Mouse (Mus musculus) adrenal gland, adult 8-10 months (tissue): ENCODE data around the gene Phgr1. TPM values are rescaled to one million over a fixed set of nuclear protein-coding genes. Genes with fewer than 3 reads are reported as not detected.

ENCODE experiments used
- DNase-seq: peaks from one replicate; pipeline ENCODE4 v3.0.0; 2022
- total RNA-seq, 4 experiments: library from RNA; stranded (reverse); gene quantifications; 2 replicates each; pipeline ENCODE4 v1.2.4; 2022

The Phgr1 gene
- total RNA-seq, 4 experiments from 2014 or later = not detected

DNA sequence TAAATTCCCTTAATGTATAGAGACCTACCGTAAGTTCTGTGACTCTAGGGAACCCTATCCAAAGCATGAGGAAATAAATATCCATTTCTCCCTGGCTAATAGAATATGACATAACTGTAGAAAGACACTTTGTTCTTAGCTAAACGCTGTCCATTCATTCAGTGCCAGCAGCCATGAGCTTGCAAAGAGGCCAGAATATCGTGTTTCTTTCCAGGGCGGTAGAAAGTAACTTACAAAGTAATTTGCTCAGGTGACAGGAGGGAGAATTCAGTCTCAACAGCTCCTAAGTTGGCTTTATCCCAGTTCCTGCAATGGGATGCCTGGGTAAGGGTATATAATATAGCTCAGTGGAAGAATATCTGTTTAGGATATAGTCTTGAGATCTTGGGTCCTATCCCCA is 51.8 kb downstream of the Phgr1 start:
- DNase-seq = no peak

Other genes with a start within 250 kb of the Phgr1 start
- gene Bmf, start 223.1 kb upstream of the Phgr1 start, total RNA-seq = 10 to 100 TPM; 13.2 to 29.5 (median 19.2) TPM
- 1 to 10 TPM; 3.7 to 8.2 (median 4.8) TPM for gene Bub1b, start 174.6 kb upstream of the Phgr1 start, total RNA-seq
- gene Pak6, start 109.5 kb upstream of the Phgr1 start, total RNA-seq = 10 to 100 TPM; 27.0 to 35.6 (median 28.7) TPM
- under 1 TPM; 0.11 to 0.84 (median 0.36) TPM for gene Ankrd63, start 68.8 kb upstream of the Phgr1 start, total RNA-seq
- 1 to 10 TPM; 2.0 to 4.1 (median 3.0) TPM for gene Plcb2, start 44.3 kb upstream of the Phgr1 start, total RNA-seq
- gene Inafm2, start 27.0 kb upstream of the Phgr1 start, total RNA-seq = 10 to 100 TPM; 36.3 to 48.6 (median 39.9) TPM
- gene Ccdc9b, start 10.1 kb upstream of the Phgr1 start, total RNA-seq = 10 to 100 TPM in 2 of 4 experiments, 1 to 10 TPM in 2; 5.3 to 18.8 (median 11.2) TPM
- gene Disp2, start 7.0 kb downstream of the Phgr1 start, total RNA-seq = 10 to 100 TPM; 43.7 to 68.9 (median 51.7) TPM
- gene Knstrn, start 41.2 kb downstream of the Phgr1 start, total RNA-seq = 1 to 10 TPM; 1.3 to 3.2 (median 2.5) TPM
- 100 to 1,000 TPM; 250 to 438 (median 309) TPM for gene Ivd, start 89.2 kb downstream of the Phgr1 start, total RNA-seq
- gene Bahd1, start 127.6 kb downstream of the Phgr1 start, total RNA-seq = 10 to 100 TPM; 51.1 to 62.8 (median 59.2) TPM
- gene Chst14, start 153.7 kb downstream of the Phgr1 start, total RNA-seq = 10 to 100 TPM; 13.5 to 19.7 (median 16.7) TPM